Mouse (Mus musculus) left cerebral cortex, postnatal 36 days (tissue): ENCODE results near the gene Gstm6. TPM values are rescaled to one million over a fixed set of nuclear protein-coding genes. Genes with fewer than 3 reads are reported as not detected.
"Not testable (repeated sequence)": the region's sequence is repeated elsewhere in the genome, so short reads cannot be mapped to it uniquely, and the experiment has no call there.

Experiments
- DNase-seq, 2 experiments: peaks; one replicate each; pipeline ENCODE4 v3.0.0; 2021 to 2022; ENCODE audit warnings: low spot score in 2 of 2, mixed read lengths in 1 of 2
- intact Hi-C: fragments of 180-260 bp; cut with DNase I; formaldehyde crosslinking; loops from one replicate; pipeline ENCODE4 v1.15.1; 2025
- total RNA-seq, 2 experiments: library from RNA; stranded (reverse); gene quantifications; 2 replicates each; pipeline ENCODE4 v1.2.3; 2021

Gstm6 gene
- total RNA-seq, 2 experiments from 2014 or later: 4.0 to 4.7 TPM

DNA sequence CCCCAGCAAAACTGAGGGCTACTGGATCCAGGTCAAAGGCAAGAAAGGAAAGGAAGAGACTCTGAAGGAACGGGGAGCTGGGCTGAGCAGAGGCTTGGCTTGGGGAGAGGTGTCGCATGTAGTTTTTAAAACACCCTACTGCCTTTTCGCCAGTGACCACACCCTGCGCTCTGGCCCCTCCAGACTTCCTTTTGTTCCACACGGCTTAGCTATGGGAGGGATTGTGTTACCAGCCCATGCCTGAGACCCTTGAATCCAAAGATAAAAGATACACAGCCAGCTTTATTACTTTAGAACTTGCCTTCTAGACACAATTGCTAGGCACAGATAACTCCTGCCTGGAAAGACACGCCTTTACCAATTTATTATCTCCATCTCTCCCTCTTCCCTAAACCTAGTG, 37.6 kb downstream of the Gstm6 start:
- DNase-seq: no peak
- intact Hi-C loops: no loop called here

DNA sequence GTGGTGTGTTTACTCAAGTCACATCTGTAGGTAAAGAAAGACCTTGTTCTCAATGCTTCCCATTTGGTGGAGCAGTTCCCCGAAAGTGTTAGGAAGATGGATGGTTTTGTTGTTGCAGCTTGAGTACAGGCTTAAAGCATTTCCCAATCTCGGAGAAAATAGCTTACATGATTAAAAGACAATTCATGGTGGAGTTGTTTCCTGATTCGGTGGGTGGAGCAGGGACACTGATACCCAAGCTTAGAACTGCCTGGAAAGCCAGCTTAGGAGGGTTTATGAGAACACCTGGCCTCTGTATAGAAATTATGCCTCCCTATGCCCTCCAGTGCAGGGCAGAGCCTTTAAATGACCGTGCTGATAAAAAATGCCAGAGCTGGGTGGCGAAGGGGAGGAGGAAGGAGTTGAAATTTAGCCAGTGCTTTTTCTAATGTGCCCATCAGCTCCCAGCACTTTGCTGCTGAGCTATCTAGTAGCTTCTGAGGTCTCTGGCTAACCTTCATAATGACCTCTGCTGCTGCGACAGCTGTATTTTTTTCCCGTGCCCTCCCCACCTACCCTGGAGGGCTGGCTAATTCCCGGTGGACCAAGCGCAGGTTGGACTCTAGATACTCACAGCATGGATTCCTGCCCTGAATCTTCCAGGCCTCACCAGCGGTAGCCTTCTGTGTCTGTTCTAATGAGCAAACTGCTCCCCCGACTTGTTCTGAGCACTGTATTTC, 42.4 kb downstream of the Gstm6 start:
- no peak for DNase-seq
- intact Hi-C loops: no loop called here

DNA sequence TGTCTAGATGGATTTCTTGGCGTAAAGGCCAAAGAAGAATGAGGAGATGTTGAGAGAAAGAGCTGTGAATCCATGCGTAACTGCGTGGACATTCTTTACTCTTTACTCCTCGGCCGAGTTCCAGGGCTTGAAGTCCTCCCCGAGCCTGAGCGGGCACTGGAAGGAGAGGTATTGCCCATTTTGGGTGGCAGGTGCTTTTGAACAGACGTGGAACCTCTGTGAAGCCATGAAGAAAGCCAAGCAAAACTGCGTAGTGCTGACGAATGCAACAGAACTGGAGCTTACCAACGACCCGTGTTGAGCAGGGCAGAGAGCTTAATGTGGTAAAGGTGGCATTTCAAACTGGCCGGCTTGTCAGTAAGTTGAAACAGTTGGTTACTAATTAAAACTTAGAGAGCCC, 44.9 kb downstream of the Gstm6 start:
- no peak for DNase-seq
- intact Hi-C loops: no loop called here

DNA sequence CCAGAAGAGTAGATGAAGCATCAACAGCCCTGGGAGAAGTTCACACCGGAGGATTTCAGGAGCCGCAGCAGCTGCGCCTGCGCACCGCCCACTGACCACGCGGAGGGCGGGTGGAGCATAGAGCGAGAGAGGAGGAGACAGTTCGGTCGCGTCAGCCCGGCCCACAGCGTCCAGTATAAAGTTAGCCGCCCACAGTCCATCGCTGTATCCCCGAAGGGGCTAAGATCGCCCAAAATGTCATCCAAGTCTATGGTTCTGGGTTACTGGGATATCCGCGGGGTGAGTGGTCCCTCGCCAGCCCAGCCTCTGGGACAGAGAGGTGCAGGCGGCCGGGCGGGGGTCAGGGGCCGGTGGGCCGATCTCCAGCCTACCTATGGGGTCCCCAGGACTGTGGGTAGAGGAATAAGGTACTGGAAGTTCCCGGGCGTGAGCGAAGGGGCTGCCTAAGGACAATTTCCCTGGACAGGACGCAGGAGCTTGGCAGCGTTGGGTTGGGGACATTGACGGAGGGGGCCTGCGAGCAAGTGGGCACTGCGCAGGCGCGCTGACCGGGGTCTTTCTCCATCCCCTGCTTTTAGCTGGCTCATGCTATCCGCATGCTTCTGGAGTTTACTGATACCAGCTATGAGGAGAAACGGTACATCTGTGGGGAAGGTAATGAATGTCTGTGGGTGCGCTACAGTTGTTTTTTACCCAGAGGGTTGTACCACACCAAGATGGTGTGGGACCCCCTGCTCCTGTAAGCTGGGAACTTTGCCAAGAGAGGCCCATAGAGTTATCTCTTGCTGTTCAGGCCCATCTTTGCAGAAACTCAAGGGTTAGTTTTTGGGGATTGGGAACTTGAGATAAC, 47.6 kb downstream of the Gstm6 start, which contains the start of gene Gstm5:
Gstm5 (plus strand) TSS at position 102 of the 850 bp plus-strand sequence.
- intact Hi-C loops: no loop called here
- DNase-seq: peak; percentile 88 to 90

DNA sequence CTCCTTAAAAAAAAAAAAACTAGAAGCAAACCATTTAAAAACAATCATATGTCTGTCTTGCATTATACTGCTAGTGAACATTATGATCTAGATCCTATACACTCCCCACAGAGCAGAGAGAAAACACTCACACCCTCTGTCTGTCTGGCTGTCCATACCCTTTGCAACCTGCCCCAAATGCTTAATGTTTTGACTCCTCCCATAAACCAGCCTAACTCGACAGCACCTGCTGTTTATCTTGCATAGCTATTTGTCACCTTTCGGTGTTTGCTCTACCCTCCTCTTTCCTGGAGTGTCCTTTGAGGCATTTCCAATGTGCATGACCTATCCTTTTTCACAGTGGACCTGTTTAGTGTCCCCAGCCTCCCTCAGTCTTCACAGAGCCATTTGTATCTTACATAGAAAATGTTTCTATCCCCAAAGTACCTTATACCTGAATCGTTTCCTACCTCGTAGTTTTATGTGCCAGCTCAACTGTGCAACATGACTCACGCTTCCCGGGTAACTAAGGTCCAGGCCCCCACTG, 48.3 kb downstream of the Gstm6 start:
- intact Hi-C loops: no loop called here
- no peak for DNase-seq

DNA sequence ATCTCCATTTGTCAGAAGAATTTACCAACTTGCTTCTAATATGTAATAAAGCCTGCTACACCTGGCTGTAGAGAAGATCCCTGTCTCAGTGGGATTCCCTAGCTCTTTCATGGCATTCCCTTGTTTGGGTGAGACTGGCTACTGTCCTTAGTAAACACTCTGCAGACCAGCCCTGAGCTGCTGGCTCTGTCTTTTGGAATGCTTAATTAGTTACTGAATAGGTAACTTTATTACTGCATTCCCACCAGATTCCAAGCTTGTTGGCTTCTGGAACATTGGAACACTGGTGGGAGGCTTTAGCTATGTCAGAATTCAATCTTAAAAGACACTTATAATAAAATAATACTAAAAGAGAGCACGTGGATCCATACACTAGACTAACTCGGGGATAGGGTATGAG, 54.3 kb downstream of the Gstm6 start:
- DNase-seq, intact Hi-C loops: not testable (repeated sequence)

Other genes starting within 250 kb of the Gstm6 start
- gene Ahcyl1, start 247.2 kb downstream of the Gstm6 start, total RNA-seq: 100 to 1,000 TPM; 325 TPM
- gene Csf1, start 183.3 kb downstream of the Gstm6 start, total RNA-seq: 10 to 100 TPM; 12.4 to 14.0 TPM
- not detected for gene Eps8l3, start 66.5 kb downstream of the Gstm6 start, total RNA-seq
- gene Gstm5, start 47.9 kb downstream of the Gstm6 start, total RNA-seq: 100 to 1,000 TPM; 221 to 262 TPM
- gene Gstm7, start 11.9 kb downstream of the Gstm6 start, total RNA-seq: 10 to 100 TPM; 81.4 to 92.9 TPM
- gene Gstm3, start 25.5 kb upstream of the Gstm6 start, total RNA-seq: not detected
- gene Gstm2, start 42.7 kb upstream of the Gstm6 start, total RNA-seq: 1 to 10 TPM; 2.6 to 2.9 TPM
- 100 to 1,000 TPM; 237 to 250 TPM for gene Gstm1, start 74.2 kb upstream of the Gstm6 start, total RNA-seq
- 10 to 100 TPM in 1 of 2 experiments, 1 to 10 TPM in 1; 7.8 to 11.8 TPM for gene Gstm4, start 101.1 kb upstream of the Gstm6 start, total RNA-seq
- 10 to 100 TPM; 48.9 to 52.9 TPM for gene Ampd2, start 142.9 kb upstream of the Gstm6 start, total RNA-seq
- gene Gnat2, start 149.0 kb upstream of the Gstm6 start, total RNA-seq: not detected
- gene Gnai3, start 202.4 kb upstream of the Gstm6 start, total RNA-seq: 10 to 100 TPM; 26.9 to 27.0 TPM
- 10 to 100 TPM; 18.1 to 19.1 TPM for gene Gpr61, start 211.1 kb upstream of the Gstm6 start, total RNA-seq
- 10 to 100 TPM; 71.3 to 78.0 TPM for gene Amigo1, start 242.6 kb upstream of the Gstm6 start, total RNA-seq